ENCODE assay signal across 15 mouse cellular contexts in the genomic region with DNA sequence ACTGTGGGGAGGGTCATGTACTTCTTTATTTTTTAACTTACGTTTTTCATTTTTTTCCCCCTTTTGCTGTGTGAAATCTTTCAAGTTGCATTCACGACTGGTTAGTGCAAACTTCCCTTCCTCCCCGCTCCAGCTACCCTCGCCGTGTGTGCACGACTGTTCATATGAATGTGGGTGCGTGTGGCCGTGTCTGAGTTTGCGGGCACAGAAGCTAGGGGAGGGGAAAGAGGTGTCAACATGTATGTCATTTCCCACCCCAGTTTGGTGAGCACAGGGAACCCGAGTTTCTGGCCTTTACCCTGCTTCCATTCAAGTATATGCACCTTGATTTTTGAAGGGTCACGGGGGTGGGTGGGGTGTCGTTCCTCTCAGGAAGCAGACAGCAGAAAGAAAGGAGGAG. TPM values are rescaled to one million over a fixed set of nuclear protein-coding genes. Genes with fewer than 3 reads are reported as not detected.
DNase-seq lines count a peak whose midpoint lies in the region; ATAC-seq lines count a peak whose summit lies in the region.
"Had no signal": no experiment of that assay in that cellular context is flagged by ENCODE, and none has a peak within 500 bp of the region (broad histone marks: within the 10 kb centered on the region; RNA-seq: fewer than 3 reads in every experiment).

No protein-coding gene starts in this region.

- H3K36me3 ChIP-seq in heart, embryonic 11.5 days (ENCODE audit: control insufficient read depth, insufficient read depth, low read length): no peaks in the 10 kb centered on the region
- H3K36me3 ChIP-seq in neural tube, embryonic 13.5 days: no peaks in the 10 kb centered on the region
- peaks cover 14% of the 10 kb centered on the region for H3K36me3 ChIP-seq in limb, embryonic 10.5 days
- no peaks in the 10 kb centered on the region for H3K36me3 ChIP-seq in splenic B cell, adult 2 months (ENCODE audit: control insufficient read depth, insufficient read depth, low read length, poor library complexity, severe bottlenecking)

- DNase-seq in heart, postnatal 14 days: no peak
- no peak for DNase-seq in neural tube, embryonic 10.5 days (ENCODE audit: extremely low spot score, low spot score)
- DNase-seq in limb, embryonic 10.5 days (ENCODE audit: low spot score): no peak
- peak; percentile 11 for DNase-seq in splenic B cell, adult 2 months (ENCODE audit: low read depth, low spot score)
- no peak for DNase-seq in c-Kit-positive CD71-positive TER-119-positive erythroid progenitor cells, embryonic 14.5 days (ENCODE audit: low spot score)
- DNase-seq in kidney, postnatal 14 days: no peak
- DNase-seq: adrenal gland, postnatal 10 days; cerebellum, adult 2 months; kidney, adult 2 months; left cerebral cortex, postnatal 4 days; right cerebral cortex, postnatal 14 days had no signal

- 83% methylated on average over 12 of the region's 12 CpGs for WGBS in heart, embryonic 11.5 days (ENCODE audit: insufficient replicate concordance)
- WGBS in neural tube, embryonic 13.5 days: 79% methylated on average over 12 of the region's 12 CpGs
- WGBS in limb, embryonic 10.5 days: 78% methylated on average over 12 of the region's 12 CpGs

- H3K9ac ChIP-seq in heart, embryonic 11.5 days (ENCODE audit: low read depth, low read length): 0 out of 2 replicates have a peak overlapping the region, but pooled peaks have one; percentile 95
- H3K9ac ChIP-seq in neural tube, embryonic 13.5 days: peak overlapping the region; percentile 82; the same call in 1 of the 2 replicates

- H3K27ac ChIP-seq in heart, embryonic 11.5 days (ENCODE audit: low read depth, low read length): no peak overlapping the region
- no peak overlapping the region for H3K27ac ChIP-seq in neural tube, embryonic 13.5 days (replicated peaks)
- peak overlapping the region; percentile 99 for H3K27ac ChIP-seq in limb, embryonic 10.5 days

- no peak overlapping the region for H3K4me3 ChIP-seq in heart, embryonic 11.5 days (ENCODE audit: low read depth, low read length)
- no peak overlapping the region for H3K4me3 ChIP-seq in neural tube, embryonic 13.5 days
- peak overlapping the region; percentile 82 for H3K4me3 ChIP-seq in limb, embryonic 10.5 days

- no peaks in the 10 kb centered on the region for H3K27me3 ChIP-seq in heart, embryonic 11.5 days (ENCODE audit: control insufficient read depth, insufficient read depth, low read length)
- H3K27me3 ChIP-seq in neural tube, embryonic 13.5 days: no peaks in the 10 kb centered on the region
- no peaks in the 10 kb centered on the region for H3K27me3 ChIP-seq in limb, embryonic 10.5 days (ENCODE audit: low read depth, poor library complexity, severe bottlenecking)
- no peaks in the 10 kb centered on the region for H3K27me3 ChIP-seq in splenic B cell, adult 2 months (ENCODE audit: control insufficient read depth, insufficient read depth, low read length, poor library complexity, severe bottlenecking)

- peaks cover 9% of the 10 kb centered on the region for H3K4me1 ChIP-seq in heart, embryonic 11.5 days (ENCODE audit: control insufficient read depth, insufficient read depth, low read length)
- H3K4me1 ChIP-seq in neural tube, embryonic 13.5 days (replicated peaks): peaks cover 10% of the 10 kb centered on the region
- peaks cover 40% of the 10 kb centered on the region for H3K4me1 ChIP-seq in limb, embryonic 10.5 days

- no peak overlapping the region; the same call in 1 of the 2 replicates for H3K4me2 ChIP-seq in heart, embryonic 11.5 days
- H3K4me2 ChIP-seq in neural tube, embryonic 13.5 days: no peak overlapping the region

- intact Hi-C loops in heart, postnatal 14 days (cut with DNase I): no loop called here

- no peaks in the 10 kb centered on the region for H3K9me3 ChIP-seq in heart, embryonic 11.5 days (replicated peaks; ENCODE audit: control insufficient read depth, low read length)
- no peaks in the 10 kb centered on the region for H3K9me3 ChIP-seq in neural tube, embryonic 13.5 days
- H3K9me3 ChIP-seq in limb, embryonic 10.5 days (replicated peaks): no peaks in the 10 kb centered on the region

- no peak for ATAC-seq in heart, embryonic 11.5 days (replicated peaks; ENCODE audit: insufficient number of reproducible peaks, low FRiP score, low TSS enrichment)
- ATAC-seq in neural tube, embryonic 13.5 days (ENCODE audit: low read depth): no peak

RNA-seq across cellular contexts. Expression of a gene that starts 1.3 kb away (rescaled TPM):
- 33.1 and 34.2 TPM in 2 replicates for polyA plus RNA-seq in heart, embryonic 11.5 days (2014; fragmentation: Nextera tagmentation; extraction: Ambion mirVana)
- 10 to 100 TPM in 1 of 2 experiments, 1 to 10 TPM in 1; 6.6 to 11.1 TPM for total RNA-seq in heart, postnatal 14 days (2021)
- 24.0 and 31.2 TPM in 2 replicates for polyA plus RNA-seq in neural tube, embryonic 13.5 days (2015; fragmentation: Nextera tagmentation; extraction: Ambion mirVana)
- 127 and 135 TPM in 2 replicates for polyA plus RNA-seq in limb, embryonic 10.5 days (2016; fragmentation: Nextera tagmentation; extraction: Ambion mirVana)

RNA-seq across cellular contexts. Expression of a gene that starts 4.9 kb away (rescaled TPM):
- not detected in 2 replicates for polyA plus RNA-seq in heart, embryonic 11.5 days (2014; fragmentation: Nextera tagmentation; extraction: Ambion mirVana)
- total RNA-seq in heart, postnatal 14 days (2021): not detected
- not detected in 2 replicates for polyA plus RNA-seq in neural tube, embryonic 13.5 days (2015; fragmentation: Nextera tagmentation; extraction: Ambion mirVana)
- polyA plus RNA-seq in limb, embryonic 10.5 days (2016; fragmentation: Nextera tagmentation; extraction: Ambion mirVana): 0.08 and 0.33 TPM in 2 replicates
- total RNA-seq: adrenal gland, postnatal 10 days; left cerebral cortex, postnatal 4 days; monocyte, adult 5-6 weeks had no signal
- polyA plus RNA-seq: cerebellum, adult 2 months; gonadal fat pad, adult 2 months; kidney, adult 2 months had no signal

RNA-seq across cellular contexts. Expression of a gene that starts 19.0 kb away (rescaled TPM):
- 40.4 and 41.4 TPM in 2 replicates for polyA plus RNA-seq in heart, embryonic 11.5 days (2014; fragmentation: Nextera tagmentation; extraction: Ambion mirVana)
- total RNA-seq in heart, postnatal 14 days (2021): 10 to 100 TPM; 40.5 to 43.3 TPM
- polyA plus RNA-seq in neural tube, embryonic 13.5 days (2015; fragmentation: Nextera tagmentation; extraction: Ambion mirVana): 21.3 and 21.5 TPM in 2 replicates
- polyA plus RNA-seq in limb, embryonic 10.5 days (2016; fragmentation: Nextera tagmentation; extraction: Ambion mirVana): 33.3 and 34.4 TPM in 2 replicates

RNA-seq across cellular contexts. Expression of a gene that starts 23.3 kb away (rescaled TPM):
- 0.24 TPM in 1 of 2 replicates, not detected in the other for polyA plus RNA-seq in heart, embryonic 11.5 days (2014; fragmentation: Nextera tagmentation; extraction: Ambion mirVana)
- total RNA-seq in heart, postnatal 14 days (2021): under 1 TPM in 1 of 2 experiments, not detected in 1; 0.19 TPM
- polyA plus RNA-seq in neural tube, embryonic 13.5 days (2015; fragmentation: Nextera tagmentation; extraction: Ambion mirVana): 0.17 and 0.32 TPM in 2 replicates
- 0.87 and 0.90 TPM in 2 replicates for polyA plus RNA-seq in limb, embryonic 10.5 days (2016; fragmentation: Nextera tagmentation; extraction: Ambion mirVana)
- total RNA-seq: left cerebral cortex, postnatal 4 days; monocyte, adult 5-6 weeks had no signal
- polyA plus RNA-seq: cerebellum, adult 2 months; gonadal fat pad, adult 2 months; kidney, adult 2 months had no signal

RNA-seq across cellular contexts. Expression of a gene that starts 36.3 kb away (rescaled TPM):
- polyA plus RNA-seq in heart, embryonic 11.5 days (2014; fragmentation: Nextera tagmentation; extraction: Ambion mirVana): 0.89 and 1.3 TPM in 2 replicates
- under 1 TPM; 0.60 to 0.90 TPM for total RNA-seq in heart, postnatal 14 days (2021)
- polyA plus RNA-seq in neural tube, embryonic 13.5 days (2015; fragmentation: Nextera tagmentation; extraction: Ambion mirVana): 1.1 and 1.7 TPM in 2 replicates
- 1.7 and 1.9 TPM in 2 replicates for polyA plus RNA-seq in limb, embryonic 10.5 days (2016; fragmentation: Nextera tagmentation; extraction: Ambion mirVana)
- total RNA-seq: monocyte, adult 5-6 weeks had no signal
